Mouse (Mus musculus): ENCODE results near the gene Col7a1. TPM values are rescaled to one million over a fixed set of nuclear protein-coding genes. Genes with fewer than 3 reads are reported as not detected.

Col7a1 gene
- polyA plus RNA-seq, 1 experiment: 48.8 TPM

DNA sequence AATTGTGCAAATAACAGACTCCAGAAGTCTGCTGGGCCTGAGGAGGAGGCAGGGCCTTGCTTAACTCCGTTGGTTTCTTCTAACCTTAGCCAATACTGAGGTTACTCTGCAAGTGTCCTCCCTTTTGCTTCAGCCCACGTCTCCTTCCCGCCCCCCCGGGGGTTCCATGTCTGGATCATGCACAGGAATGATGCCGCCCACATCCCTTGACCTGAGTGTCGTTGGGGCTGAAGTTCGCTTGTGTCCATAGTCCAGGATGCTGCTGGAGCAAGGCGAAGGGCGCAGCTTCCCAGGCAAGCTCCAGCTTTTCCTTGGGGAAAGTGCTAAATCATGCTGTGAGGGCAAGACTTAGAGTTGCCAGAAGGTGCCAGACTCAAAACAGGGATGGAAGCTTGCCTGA is 43.0 kb downstream of the Col7a1 start:
- no peak overlapping the region for H3K27ac ChIP-seq (ENCODE audit: insufficient read depth, low read length)
- no peak overlapping the region for H3K4me3 ChIP-seq (ENCODE audit: insufficient read depth, low read length)
- TF ChIP-seq POLR2A (IDR thresholded peaks at IDR 0.05; ENCODE audit: low read depth, low read length) (no peak), CTCF (IDR thresholded peaks at IDR 0.05; ENCODE audit: borderline replicate concordance, insufficient read depth, low read length) (no peak)
- H3K4me1 ChIP-seq (ENCODE audit: control insufficient read depth, insufficient read depth, low read length): no peaks in the 10 kb centered on the region

DNA sequence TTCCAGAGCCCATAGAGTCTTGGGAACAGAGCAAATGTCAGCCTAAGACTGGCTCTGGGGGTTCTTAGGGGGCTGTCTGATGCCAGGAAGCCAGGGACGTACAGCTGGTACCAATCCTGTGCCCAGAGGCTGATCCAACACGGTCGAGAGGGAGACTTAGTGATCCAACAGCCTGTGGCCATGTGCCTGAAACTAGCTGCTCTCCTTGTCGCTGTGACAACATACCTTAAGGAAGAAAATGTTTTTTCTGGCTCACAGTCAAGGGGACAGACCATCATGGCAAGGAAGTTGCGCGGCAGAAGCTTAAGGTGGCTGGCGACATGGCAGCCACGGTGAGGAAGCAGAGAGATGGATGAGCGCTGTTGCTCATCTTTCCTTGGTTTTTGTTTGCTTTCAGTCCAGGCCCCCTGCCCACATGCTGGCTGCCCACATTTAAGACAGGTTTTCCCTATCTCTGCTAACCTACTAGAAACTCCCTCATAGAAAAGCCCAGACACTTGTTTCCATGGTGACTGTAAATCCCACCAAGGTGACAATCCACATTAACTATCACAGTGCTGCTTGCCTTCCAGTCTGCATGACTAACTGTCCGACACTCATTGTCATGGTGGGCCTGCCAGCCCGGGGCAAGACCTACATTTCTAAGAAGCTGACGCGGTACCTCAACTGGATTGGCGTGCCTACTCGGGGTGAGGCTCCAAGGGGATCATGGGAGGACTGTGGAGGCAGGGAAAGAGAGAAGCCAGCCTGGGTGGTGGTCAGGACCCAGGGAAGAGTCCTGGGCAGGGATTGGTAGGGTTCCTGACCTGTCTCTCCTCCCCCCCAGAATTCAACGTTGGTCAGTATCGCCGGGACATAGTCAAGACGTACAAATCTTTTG is 45.1 kb downstream of the Col7a1 start:
- TF ChIP-seq POLR2A (IDR thresholded peaks at IDR 0.05; ENCODE audit: low read depth, low read length): no peak
- TF ChIP-seq CTCF (IDR thresholded peaks at IDR 0.05; ENCODE audit: borderline replicate concordance, insufficient read depth, low read length): no peak
- Histone ChIP-seq H3K4me1 (ENCODE audit: control insufficient read depth, insufficient read depth, low read length) (no peaks in the 10 kb centered on the region), H3K27ac (ENCODE audit: insufficient read depth, low read length) (no peak overlapping the region), H3K4me3 (ENCODE audit: insufficient read depth, low read length) (no peak overlapping the region)

DNA sequence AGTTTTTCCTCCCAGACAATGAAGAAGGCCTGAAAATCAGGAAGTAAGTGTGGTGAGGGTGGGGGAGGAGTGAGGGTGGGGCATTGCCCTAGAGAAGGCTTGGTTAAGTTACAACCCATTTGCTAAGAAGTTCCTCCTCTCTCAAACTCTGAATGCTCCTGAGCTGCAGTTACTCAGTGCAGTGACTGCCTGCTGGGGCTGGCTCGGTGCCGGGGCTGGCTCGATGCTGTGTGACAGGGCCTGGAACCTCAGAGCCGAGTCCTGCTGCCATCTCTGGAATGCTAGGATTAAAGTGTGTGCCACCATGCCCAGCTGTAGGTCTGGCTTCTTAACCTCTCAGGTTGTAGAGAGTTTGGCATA is 45.8 kb downstream of the Col7a1 start:
- no peaks in the 10 kb centered on the region for H3K4me1 ChIP-seq (ENCODE audit: control insufficient read depth, insufficient read depth, low read length)
- no peak overlapping the region for H3K4me3 ChIP-seq (ENCODE audit: insufficient read depth, low read length)
- no peak overlapping the region for H3K27ac ChIP-seq (ENCODE audit: insufficient read depth, low read length)
- TF ChIP-seq CTCF (IDR thresholded peaks at IDR 0.05; ENCODE audit: borderline replicate concordance, insufficient read depth, low read length): no peak
- TF ChIP-seq POLR2A (IDR thresholded peaks at IDR 0.05; ENCODE audit: low read depth, low read length): no peak

DNA sequence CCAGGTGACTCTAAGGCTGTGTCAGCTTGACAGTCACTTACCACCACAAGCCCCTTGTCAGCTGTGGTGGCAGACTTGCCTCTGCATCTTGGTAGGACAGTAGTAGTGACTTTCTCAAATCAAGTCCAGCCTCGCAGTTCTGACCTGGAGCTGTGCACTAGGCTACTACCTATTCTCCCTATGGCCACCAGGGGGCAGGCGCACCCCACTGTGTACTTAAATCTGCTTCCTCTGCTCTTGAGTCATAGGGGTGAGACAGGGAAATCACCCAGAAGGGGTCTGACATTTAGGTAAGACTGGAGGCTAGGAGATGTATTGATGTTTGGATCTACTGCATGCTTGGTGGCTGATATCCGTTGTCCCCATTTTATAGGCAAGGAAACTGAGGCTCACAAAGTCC is 47.3 kb downstream of the Col7a1 start:
- no peak overlapping the region for H3K27ac ChIP-seq (ENCODE audit: insufficient read depth, low read length)
- TF ChIP-seq POLR2A (IDR thresholded peaks at IDR 0.05; ENCODE audit: low read depth, low read length) (no peak), CTCF (IDR thresholded peaks at IDR 0.05; ENCODE audit: borderline replicate concordance, insufficient read depth, low read length) (peak; percentile 90)
- H3K4me3 ChIP-seq (ENCODE audit: insufficient read depth, low read length): no peak overlapping the region
- H3K4me1 ChIP-seq (ENCODE audit: control insufficient read depth, insufficient read depth, low read length): no peaks in the 10 kb centered on the region

DNA sequence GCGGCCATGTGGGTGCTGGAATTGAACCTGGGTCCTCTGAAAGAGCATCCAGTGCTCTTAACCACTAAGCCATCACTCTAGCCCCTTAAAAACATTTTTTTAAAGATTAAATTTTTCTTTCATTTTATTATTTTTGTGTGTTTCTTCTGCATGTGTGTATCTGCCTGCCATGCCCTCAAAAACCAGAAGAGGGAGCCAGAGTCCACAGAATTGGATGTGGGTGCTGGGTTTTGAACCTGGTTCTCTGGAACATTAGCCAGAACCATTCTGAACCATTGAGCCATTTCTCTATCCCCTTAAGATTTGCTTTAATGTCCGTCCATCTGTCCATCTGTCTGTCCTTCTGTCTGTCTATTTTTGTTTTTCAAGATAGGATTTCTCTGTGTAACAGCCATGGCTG is 49.8 kb downstream of the Col7a1 start:
- Histone ChIP-seq H3K27ac (ENCODE audit: insufficient read depth, low read length) (no peak overlapping the region), H3K4me3 (ENCODE audit: insufficient read depth, low read length) (no peak overlapping the region), H3K4me1 (ENCODE audit: control insufficient read depth, insufficient read depth, low read length) (no peaks in the 10 kb centered on the region)
- TF ChIP-seq CTCF (IDR thresholded peaks at IDR 0.05; ENCODE audit: borderline replicate concordance, insufficient read depth, low read length) (0 out of 2 replicates have a peak, but pooled peaks have one; percentile 11), POLR2A (IDR thresholded peaks at IDR 0.05; ENCODE audit: low read depth, low read length) (no peak)

DNA sequence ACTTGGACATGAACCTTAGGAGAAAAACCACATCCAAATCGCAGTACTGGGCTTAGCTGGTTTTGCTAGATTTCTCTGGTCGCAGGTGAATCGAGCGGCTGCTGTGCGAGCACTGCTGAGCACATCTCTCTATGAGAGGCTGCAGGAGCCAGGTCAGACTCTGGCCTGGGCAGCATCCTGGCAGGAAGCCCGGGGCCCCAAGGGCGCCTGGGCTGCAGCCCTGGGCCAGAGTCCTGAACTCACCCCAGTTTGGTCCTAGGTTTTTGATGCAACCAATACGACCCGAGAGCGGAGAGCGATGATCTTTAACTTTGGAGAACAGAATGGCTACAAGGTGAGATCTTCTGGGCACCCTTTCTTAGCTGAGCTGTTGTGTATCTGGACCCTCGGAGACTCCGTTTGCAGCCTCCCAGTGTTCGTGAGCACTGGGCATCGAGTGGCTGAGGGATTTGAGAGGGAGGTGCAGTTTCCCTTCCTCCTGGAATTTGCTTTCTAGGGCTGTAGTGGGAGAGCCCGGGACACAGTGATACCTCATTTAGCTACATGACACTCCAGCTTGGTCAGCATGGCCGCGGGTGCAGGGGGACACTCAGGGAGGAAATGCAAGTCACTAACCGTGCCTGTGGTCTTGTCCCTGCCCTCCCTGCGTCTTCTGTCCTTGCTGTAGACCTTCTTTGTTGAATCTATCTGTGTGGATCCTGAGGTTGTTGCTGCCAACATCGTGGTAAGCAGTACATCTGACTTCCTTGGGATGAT is 53.8 kb downstream of the Col7a1 start:
- TF ChIP-seq POLR2A (IDR thresholded peaks at IDR 0.05; ENCODE audit: low read depth, low read length) (no peak), CTCF (IDR thresholded peaks at IDR 0.05; ENCODE audit: borderline replicate concordance, insufficient read depth, low read length) (no peak)
- H3K4me1 ChIP-seq (ENCODE audit: control insufficient read depth, insufficient read depth, low read length): no peaks in the 10 kb centered on the region
- no peak overlapping the region for H3K27ac ChIP-seq (ENCODE audit: insufficient read depth, low read length)
- H3K4me3 ChIP-seq (ENCODE audit: insufficient read depth, low read length): no peak overlapping the region

DNA sequence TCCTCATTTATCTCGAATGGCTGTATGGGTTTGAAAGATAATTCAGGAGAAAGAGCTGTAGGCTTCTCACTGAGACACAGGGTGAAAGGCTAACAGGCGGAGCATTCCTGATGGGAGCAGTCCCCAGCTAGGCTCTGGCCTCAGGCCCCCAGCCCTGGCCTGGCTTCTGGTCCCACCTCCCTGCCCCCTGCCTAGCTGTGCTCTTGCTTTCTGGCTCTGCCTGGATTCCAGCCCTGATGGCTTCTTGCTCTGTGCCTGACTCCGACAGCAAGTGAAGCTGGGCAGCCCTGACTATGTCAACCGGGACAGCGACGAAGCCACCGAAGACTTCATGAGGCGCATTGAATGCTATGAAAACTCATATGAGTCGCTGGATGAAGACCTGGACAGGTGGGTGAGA is 54.7 kb downstream of the Col7a1 start:
- TF ChIP-seq POLR2A (IDR thresholded peaks at IDR 0.05; ENCODE audit: low read depth, low read length) (no peak), CTCF (IDR thresholded peaks at IDR 0.05; ENCODE audit: borderline replicate concordance, insufficient read depth, low read length) (no peak)
- Histone ChIP-seq H3K27ac (ENCODE audit: insufficient read depth, low read length) (no peak overlapping the region), H3K4me1 (ENCODE audit: control insufficient read depth, insufficient read depth, low read length) (no peaks in the 10 kb centered on the region), H3K4me3 (ENCODE audit: insufficient read depth, low read length) (no peak overlapping the region)

DNA sequence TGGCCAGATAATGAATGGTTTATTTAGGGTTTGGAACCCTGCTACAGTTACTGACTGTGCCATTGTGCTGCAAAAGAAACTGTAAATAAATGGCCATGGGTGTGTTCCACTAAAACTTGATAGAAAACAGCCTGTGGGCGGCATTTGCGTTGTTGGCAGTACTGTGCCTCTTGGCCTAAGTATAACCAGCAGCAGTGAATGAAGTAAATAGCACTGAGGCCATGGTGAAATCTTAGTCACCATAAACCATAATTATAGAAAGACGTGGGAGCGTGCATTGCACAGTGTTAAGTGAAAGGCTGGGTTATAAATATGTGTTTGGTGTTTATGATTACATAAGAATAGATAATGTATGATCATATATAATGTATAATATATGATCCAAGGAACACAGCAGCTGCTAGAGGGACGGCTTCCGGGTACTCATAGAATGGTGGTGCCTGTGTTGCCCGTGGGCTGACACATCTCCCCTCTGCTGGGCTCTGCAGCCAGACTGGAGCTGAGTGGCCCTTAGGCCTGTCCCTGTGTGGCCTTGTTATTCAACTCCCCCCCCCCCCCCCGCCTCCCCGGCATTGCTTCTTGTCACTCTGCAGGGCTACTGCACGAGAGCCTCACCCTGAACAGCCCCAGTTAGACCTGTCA is 55.7 kb downstream of the Col7a1 start:
- H3K27ac ChIP-seq (ENCODE audit: insufficient read depth, low read length): no peak overlapping the region
- TF ChIP-seq CTCF (IDR thresholded peaks at IDR 0.05; ENCODE audit: borderline replicate concordance, insufficient read depth, low read length) (no peak), POLR2A (IDR thresholded peaks at IDR 0.05; ENCODE audit: low read depth, low read length) (no peak)
- H3K4me3 ChIP-seq (ENCODE audit: insufficient read depth, low read length): no peak overlapping the region
- no peaks in the 10 kb centered on the region for H3K4me1 ChIP-seq (ENCODE audit: control insufficient read depth, insufficient read depth, low read length)

DNA sequence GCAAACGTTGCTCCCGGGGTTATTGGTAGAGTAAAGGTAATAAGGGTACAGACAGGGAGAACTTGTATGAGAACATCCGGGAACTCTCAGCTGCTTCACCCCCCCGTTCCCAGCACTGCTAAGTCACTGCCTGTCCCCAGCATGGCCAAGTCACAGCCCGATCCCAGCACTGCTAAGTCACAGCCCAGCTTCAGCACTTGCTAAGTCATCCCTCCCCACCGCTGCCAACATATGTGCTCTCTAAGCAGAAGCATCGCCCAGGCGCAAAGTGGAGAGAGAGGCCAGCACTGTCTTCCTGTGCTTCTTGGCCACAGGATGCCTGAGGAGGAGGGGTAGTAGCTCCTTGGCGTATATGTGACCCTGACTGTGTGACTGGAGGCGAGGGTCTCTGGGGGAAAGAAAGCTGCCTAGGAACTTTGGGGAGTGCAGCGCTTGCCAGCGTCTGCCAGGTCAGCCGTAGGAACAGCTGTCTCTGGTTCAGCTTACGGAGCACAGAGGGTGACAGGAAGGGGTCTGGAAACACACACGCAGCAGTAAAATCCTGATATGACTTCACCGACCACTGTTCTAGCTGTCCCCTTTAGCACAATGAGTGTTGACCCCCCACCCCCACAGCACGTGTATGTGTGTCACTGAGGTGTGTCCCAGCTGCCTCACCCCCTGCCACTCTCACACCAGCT is 56.4 kb downstream of the Col7a1 start:
- no peak overlapping the region for H3K27ac ChIP-seq (ENCODE audit: insufficient read depth, low read length)
- H3K4me1 ChIP-seq (ENCODE audit: control insufficient read depth, insufficient read depth, low read length): no peaks in the 10 kb centered on the region
- H3K4me3 ChIP-seq (ENCODE audit: insufficient read depth, low read length): no peak overlapping the region
- TF ChIP-seq POLR2A (IDR thresholded peaks at IDR 0.05; ENCODE audit: low read depth, low read length) (no peak), CTCF (IDR thresholded peaks at IDR 0.05; ENCODE audit: borderline replicate concordance, insufficient read depth, low read length) (no peak)
